Mouse (Mus musculus) thymus, postnatal 36 days (tissue): ENCODE results near the gene Mid1.
"Not testable (repeated sequence)": the region's sequence is repeated elsewhere in the genome, so short reads cannot be mapped to it uniquely, and the experiment has no call there.

Source experiments
- DNase-seq, 2 experiments: peaks; one replicate each; pipeline ENCODE4 v3.0.0; 2022; ENCODE audit warnings: mixed read lengths in 2 of 2

The Mid1 gene

GRCm38 (mm10) chrX:169988571-169989218, 303.7 kb downstream of the Mid1 start:
- peak in 1 of 2 experiments; percentile 72 for DNase-seq

- not testable (repeated sequence) for DNase-seq
Measured at GRCm38 (mm10) chrX:169989219-169989595, 304.2 kb downstream of the Mid1 start.

- DNase-seq: peak; percentile 91 to 93
Measured at GRCm38 (mm10) chrX:169989691-169990631, 305.0 kb downstream of the Mid1 start.

- peak; percentile 100 for DNase-seq
Measured at GRCm38 (mm10) chrX:169991128-169991873, 306.3 kb downstream of the Mid1 start.

GRCm38 (mm10) chrX:169992086-169992930, 307.3 kb downstream of the Mid1 start:
- DNase-seq: peak in 1 of 2 experiments; percentile 75

GRCm38 (mm10) chrX:169992951-169993547, 308.1 kb downstream of the Mid1 start:
- DNase-seq: not testable (repeated sequence)

GRCm38 (mm10) chrX:169994011-169994865, 309.2 kb downstream of the Mid1 start:
- peak; percentile 60 to 79 for DNase-seq

- not testable (repeated sequence) for DNase-seq
Measured at GRCm38 (mm10) chrX:169994866-169995711, 310.1 kb downstream of the Mid1 start.

GRCm38 (mm10) chrX:169995909-169996521, 311.0 kb downstream of the Mid1 start:
- not testable (repeated sequence) for DNase-seq

GRCm38 (mm10) chrX:169996926-169997325, 311.9 kb downstream of the Mid1 start:
- DNase-seq: peak; percentile 92 to 96

- DNase-seq: not testable (repeated sequence)
Measured at GRCm38 (mm10) chrX:169997456-169997853, 312.5 kb downstream of the Mid1 start.

GRCm38 (mm10) chrX:169997854-169998456, 313.0 kb downstream of the Mid1 start:
- DNase-seq: peak; percentile 100

- DNase-seq: not testable (repeated sequence)
Measured at GRCm38 (mm10) chrX:169998559-169999219, 313.7 kb downstream of the Mid1 start.

GRCm38 (mm10) chrX:169999226-169999883, 314.4 kb downstream of the Mid1 start:
- peak; percentile 52 to 69 for DNase-seq

- not testable (repeated sequence) for DNase-seq
Measured at GRCm38 (mm10) chrX:169999912-170000641, 315.1 kb downstream of the Mid1 start.

- DNase-seq: not testable (repeated sequence)
Measured at GRCm38 (mm10) chrX:170000642-170001387, 315.8 kb downstream of the Mid1 start.
